Mouse (Mus musculus) heart, adult 8-10 months (tissue): ENCODE data around the gene A530016L24Rik. TPM values are rescaled to one million over a fixed set of nuclear protein-coding genes. Genes with fewer than 3 reads are reported as not detected.
A peak's percentile ranks its signal among the peaks of the same experiment; 100 is the strongest.

Source experiments
- DNase-seq: peaks from one replicate; pipeline ENCODE4 v3.0.0; 2022; ENCODE audit warnings: low spot score
- total RNA-seq, 4 experiments: library from RNA; stranded (reverse); gene quantifications; 2 replicates each; pipeline ENCODE4 v1.2.4; 2022

Gene A530016L24Rik
- total RNA-seq: 10 to 100 TPM; 31.2 to 50.5 (median 38.0) TPM

DNA sequence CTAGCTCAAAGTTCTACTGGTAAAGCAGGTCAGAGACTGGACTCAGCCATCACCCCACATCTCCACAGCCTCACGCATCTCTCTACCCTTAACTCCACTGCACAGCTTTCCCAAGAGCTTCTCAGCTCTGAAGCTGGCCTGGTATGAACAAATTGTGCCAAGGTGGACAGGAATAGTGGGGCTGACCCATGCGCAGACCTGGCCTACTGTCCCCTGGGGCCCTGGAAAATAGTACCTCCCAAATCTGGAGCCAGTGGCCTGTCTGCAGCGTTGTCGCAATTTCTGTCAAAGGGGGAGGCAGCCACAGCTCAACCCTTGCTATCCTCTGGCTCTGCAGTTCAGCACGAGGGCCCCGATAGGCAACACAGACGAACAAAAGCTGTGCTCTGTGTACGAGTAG lies at the start of gene A530016L24Rik:
TSS of gene A530016L24Rik (plus strand) at position 315 of the 400 bp plus-strand sequence.
- no peak for DNase-seq

DNA sequence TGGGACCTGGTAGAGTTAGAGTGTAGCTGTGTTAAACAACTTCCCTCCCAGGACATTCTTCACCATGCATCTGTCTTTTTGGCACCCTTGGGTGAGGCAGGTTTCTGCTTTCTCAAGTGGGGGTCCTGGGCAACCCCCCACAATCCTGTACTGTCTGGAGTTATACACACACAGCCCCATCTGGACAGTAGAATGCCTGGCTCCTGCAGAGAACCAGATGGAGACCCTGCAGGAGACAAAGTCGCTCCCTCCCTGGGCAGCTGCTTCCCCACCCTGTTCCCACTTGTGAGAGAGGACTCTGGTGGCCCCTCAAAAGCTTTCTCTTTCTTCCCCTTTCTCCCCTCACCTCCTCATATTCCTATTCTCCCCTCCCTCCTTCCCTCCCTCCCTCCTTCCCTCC lies 49.3 kb upstream of the A530016L24Rik start:
- no peak for DNase-seq

GRCm38 (mm10) chr12:112449144-112449827 lies 40.0 kb upstream of the A530016L24Rik start:
- no peak for DNase-seq

DNA sequence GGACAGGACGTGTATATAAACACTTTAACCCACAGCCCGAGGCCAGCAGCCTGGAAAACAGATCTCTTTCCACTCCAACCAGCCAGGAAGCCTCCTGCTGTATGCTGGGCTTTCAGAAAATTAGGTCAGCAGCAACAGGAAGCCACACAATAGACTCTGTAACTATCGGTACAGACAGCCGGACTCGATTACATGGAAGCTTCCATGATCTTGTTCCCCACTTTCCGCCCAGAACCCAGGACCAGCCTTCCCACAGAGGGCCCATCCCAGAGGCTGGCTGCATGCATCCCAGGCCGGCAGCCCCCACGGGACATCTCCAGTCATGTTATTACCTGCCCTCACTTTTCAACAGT lies 39.4 kb upstream of the A530016L24Rik start:
- peak; percentile 57 for DNase-seq

DNA sequence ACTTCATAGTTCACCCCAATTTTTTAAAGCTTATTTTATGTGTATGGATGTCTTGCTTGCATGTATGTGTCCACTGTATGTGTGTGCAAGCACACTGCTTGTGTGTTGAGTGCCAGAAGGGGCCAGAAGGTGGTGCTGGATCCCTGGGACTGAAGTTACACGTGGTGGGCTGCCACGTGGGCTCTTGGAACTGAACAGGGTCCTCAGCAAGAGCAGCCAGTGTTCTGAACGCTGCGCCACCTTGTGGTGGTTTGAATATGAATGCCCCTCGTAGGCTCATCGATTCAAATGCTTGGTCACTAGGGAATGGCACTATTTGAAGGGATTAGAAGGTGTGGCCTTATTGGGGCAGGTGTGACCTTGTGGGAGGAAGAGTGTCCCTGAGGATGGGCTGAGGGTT lies 38.4 kb upstream of the A530016L24Rik start:
- DNase-seq: peak; percentile 11

- DNase-seq: no peak
These were observed 37.9 kb upstream of the A530016L24Rik start for GRCm38 (mm10) chr12:112451381-112451780.

- no peak for DNase-seq
These were observed 37.4 kb upstream of the A530016L24Rik start for GRCm38 (mm10) chr12:112451826-112452225.

- peak; percentile 61 for DNase-seq
These were observed 33.0 kb upstream of the A530016L24Rik start for GRCm38 (mm10) chr12:112456144-112456713.

DNA sequence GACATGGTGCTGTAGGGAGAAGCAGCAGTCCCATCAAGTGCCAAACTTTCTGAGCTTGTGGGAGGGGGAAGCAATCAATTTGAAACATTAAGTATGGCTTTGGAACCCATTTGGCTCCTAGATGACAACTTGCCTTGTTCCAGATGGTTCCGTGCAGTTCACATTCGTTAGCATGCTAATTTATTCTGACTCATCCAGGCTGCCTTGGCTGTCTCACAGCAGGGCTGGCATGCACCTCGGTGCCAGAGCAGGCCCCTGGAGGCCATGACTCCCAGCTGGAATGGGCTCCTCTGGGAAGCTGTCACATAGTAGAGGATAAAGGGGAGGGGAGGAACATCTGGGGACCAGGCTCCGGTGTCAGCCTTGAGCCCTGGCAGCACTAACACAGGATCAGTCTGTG lies 31.4 kb upstream of the A530016L24Rik start:
- no peak for DNase-seq

- no peak for DNase-seq
These were observed 26.8 kb upstream of the A530016L24Rik start for GRCm38 (mm10) chr12:112462423-112462822.

DNA sequence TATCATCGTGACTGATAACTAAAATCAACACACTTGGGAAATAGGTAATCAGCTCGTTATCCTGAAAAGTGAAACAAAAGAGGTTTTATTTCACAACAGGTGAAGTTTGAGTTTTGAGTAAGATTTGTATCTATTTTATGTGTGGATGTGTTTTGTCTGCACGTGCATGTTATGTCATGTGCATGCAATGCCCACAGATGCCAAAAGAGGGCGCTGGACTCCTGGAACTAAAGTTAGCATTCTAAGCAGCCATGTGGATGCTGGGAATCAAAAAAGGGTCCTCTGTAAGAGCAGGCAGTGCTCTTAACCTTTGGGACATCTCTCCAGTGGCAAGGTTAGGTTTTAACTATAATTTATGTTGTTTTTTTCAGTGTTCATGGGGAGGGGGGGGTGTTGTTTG lies 26.0 kb upstream of the A530016L24Rik start:
- DNase-seq: no peak

DNA sequence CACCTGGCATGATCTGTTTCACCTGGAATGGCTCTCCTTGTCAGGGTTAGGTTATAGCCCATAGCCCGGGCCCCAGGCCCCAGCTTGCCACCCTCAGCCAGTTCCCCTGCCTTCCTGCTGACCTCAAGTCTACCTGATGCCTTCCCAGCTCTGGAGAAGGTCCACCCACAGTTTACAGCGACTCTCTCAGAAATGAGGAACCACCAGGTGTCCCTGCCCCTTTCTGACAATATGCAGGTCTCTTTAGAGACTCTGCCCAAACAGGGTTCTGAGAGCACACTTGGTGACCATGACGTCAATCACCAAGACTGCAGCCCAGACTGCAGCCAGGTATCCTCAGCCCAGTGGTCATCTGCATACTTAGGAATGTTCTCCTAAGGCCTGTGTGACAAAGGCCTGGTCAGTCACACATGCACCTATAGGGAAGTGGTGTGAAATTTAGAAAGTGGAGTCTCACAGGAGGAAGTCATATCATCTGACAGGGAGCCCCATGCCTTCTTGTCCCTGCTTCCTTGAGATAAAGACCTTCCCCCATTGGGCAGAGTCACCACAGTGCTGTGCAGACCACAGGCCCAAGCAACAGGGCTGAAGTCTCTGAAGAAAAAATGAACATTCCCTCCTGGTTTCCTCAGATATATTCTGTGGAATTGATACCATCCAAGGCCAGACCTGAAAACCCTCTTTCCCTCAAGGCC lies 25.4 kb upstream of the A530016L24Rik start:
- no peak for DNase-seq

DNA sequence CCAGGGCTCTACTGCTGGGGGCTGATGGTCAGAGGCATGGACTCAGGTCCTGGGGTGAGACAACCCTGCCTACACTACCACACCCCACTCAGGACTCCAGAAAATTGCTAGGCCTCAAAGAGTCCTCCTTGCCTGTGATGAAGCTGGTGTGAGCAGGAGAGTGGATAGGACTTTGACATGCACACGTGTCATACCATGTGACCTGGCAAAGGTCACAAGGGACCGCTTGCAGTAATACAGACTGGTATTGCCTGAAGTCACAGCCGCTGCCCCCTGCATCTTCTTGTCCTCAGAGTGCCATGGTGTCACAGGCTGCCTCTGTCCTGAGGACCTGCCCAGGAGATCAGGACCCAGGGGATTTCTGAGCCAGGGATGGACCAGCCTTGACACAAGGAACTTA lies 24.7 kb upstream of the A530016L24Rik start:
- DNase-seq: no peak

DNA sequence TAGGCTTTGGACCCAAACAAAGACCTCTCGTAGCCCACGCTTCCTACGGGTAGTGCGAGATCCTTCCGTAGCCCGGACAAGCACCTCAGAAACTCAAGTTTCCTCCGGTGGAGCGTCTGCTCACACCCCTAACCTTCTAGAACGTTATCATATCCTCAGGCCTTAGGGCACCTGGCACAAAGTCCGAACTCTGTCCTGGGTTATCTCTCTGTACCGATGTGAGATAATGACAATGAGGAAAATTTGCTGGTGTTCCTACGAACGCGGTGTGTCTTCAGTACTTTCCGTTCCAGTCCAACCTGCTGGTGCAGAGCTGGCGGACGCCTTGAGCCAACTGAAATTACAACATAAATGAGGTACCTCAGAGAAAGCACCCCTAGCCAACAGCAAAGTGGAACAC lies 23.3 kb upstream of the A530016L24Rik start:
- DNase-seq: no peak

- no peak for DNase-seq
These were observed 21.9 kb upstream of the A530016L24Rik start for GRCm38 (mm10) chr12:112467387-112467786.

DNA sequence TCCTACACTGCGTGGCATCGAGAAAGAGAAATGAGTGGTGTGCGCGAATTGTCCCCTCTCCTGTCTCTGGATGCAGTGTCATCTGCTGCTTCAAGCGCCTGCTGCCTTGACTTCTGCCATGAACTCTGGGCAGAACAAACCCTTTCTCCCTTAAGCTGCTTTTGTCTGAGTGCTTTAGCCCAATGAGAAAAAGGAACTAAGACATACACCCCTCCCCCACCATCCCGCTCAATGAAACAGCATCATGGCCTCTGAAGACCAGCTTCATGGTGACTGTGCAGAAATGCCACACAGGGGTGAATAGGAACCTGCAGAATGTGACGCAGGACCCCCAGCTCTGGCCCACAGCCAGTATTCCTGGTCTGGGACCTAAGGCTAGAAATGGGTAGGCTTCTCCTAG lies 19.9 kb upstream of the A530016L24Rik start:
- DNase-seq: no peak

DNA sequence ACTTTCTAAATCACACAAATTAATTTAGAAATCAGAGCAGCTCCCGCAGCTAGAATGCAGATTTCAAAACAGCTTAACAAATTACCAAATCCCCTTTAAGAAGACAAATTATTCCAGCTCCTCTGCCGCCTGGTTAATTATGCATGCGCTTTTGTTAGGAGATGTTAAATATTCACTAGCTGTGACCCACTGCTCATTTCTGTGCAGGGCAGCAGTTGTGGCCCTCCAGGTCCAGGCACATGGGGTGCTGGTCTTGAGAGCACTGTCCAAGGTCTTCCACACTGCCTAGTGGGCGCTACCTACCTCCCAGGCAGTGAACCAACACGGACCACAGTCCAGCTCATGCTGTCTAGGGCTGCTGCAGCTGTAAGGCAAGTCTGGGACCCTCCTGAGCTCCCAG lies 19.0 kb upstream of the A530016L24Rik start:
- no peak for DNase-seq

GRCm38 (mm10) chr12:112473777-112474176 lies 15.5 kb upstream of the A530016L24Rik start:
- DNase-seq: peak; percentile 87

GRCm38 (mm10) chr12:112489535-112489934 lies 287 bp downstream of the A530016L24Rik start:
- no peak for DNase-seq

- DNase-seq: peak; percentile 87
These were observed 1.2 kb downstream of the A530016L24Rik start for GRCm38 (mm10) chr12:112490444-112490939.

GRCm38 (mm10) chr12:112496136-112496535 lies 6.9 kb downstream of the A530016L24Rik start:
- no peak for DNase-seq

DNA sequence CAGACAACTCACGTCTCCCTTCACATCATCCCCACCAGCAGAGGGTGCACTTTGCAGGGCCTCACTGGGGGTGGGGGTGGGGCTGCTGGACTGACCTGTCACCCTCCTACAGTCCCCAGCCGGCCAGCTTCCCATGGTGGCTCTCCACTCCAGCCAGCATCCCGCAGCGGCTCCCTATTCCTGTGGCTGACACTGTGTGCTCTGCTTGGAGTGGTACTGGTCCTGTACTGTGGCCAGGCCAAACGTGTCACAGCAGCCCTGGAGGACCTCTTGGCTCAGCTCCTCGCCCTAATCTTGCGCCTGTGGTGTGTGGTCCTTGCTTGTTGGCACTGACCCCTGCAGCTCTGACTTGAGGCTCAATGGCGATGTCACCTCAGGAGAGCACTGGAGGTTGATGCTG lies 8.5 kb downstream of the A530016L24Rik start:
- no peak for DNase-seq

DNA sequence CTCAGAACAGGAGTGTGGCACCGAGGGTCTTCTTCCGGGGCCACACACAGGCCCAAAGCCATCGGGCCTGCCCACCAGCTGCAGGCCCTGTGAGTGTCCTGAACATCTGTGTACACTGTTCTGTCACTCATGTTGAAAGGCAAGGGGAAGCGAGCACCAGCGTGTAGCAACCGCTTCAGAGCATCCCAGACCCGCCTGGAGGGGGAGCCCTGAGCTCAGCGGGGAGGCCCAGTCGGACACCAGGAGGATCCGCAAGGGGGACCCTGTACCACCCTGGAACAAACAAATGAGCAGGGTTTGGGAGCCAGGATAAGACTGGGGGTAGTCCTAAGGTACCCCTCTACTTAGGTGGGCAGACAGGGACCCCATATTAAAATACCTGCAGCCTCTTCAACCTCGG lies 9.4 kb downstream of the A530016L24Rik start:
- DNase-seq: no peak
